Mouse (Mus musculus) heart, postnatal 0 days (tissue): ENCODE measurements around the gene Zswim3. TPM values are rescaled to one million over a fixed set of nuclear protein-coding genes. Genes with fewer than 3 reads are reported as not detected.

Source experiments
- ATAC-seq: fragments of 200-750 bp; cut with Nextera tagmentation; 2 replicates; pipeline ENCODE4 v1.8.0; 2017; ENCODE audit warnings: low read depth, moderate number of reproducible peaks, moderate library complexity; ENCODE audit not compliant: insufficient read depth
- DNase-seq: peaks from one replicate; pipeline ENCODE4 v3.0.0-alpha.2; 2016; ENCODE audit warnings: low spot score
- H3K27ac ChIP-seq: fragments of 300-500 bp; sonication (generic); 2 replicates; pipeline ENCODE4 v1.5.1; 2014; ENCODE audit warnings: low read depth, mild to moderate bottlenecking
- H3K27me3 ChIP-seq: fragments of 300-500 bp; sonication (generic); 2 replicates; pipeline ENCODE4 v1.6.1; 2014; ENCODE audit warnings: low read length, mixed read lengths; ENCODE audit not compliant: control insufficient read depth, insufficient read depth
- H3K36me3 ChIP-seq: fragments of 300-500 bp; sonication (generic); replicated peaks from 2 replicates; pipeline ENCODE4 v1.6.1; 2014; ENCODE audit warnings: low read length, mixed read lengths; ENCODE audit not compliant: control insufficient read depth, insufficient read depth
- H3K4me1 ChIP-seq: fragments of 300-500 bp; sonication (generic); 2 replicates; pipeline ENCODE4 v1.6.1; 2014; ENCODE audit warnings: antibody characterized with exemption; ENCODE audit not compliant: control insufficient read depth, insufficient read depth
- H3K4me2 ChIP-seq: fragments of 300-500 bp; sonication (generic); 2 replicates; pipeline ENCODE4 v1.6.1; 2014; ENCODE audit warnings: low read depth, mild to moderate bottlenecking, low read length, moderate library complexity
- H3K4me3 ChIP-seq: fragments of 300-500 bp; sonication (generic); 2 replicates; pipeline ENCODE4 v1.5.1; 2014; ENCODE audit warnings: low read depth, low read length
- H3K9ac ChIP-seq: fragments of 300-500 bp; sonication (generic); replicated peaks from 2 replicates; pipeline ENCODE4 v1.6.1; 2014; ENCODE audit warnings: low read depth, low read length, mixed read lengths
- H3K9me3 ChIP-seq: fragments of 300-500 bp; sonication (generic); replicated peaks from 2 replicates; pipeline ENCODE4 v1.6.1; 2016; ENCODE audit warnings: low read length; ENCODE audit not compliant: control insufficient read depth
- CTCF ChIP-seq: IDR thresholded peaks from 2 replicates; pipeline ENCODE4 v1.5.1; 2016; ENCODE audit warnings: antibody characterized with exemption, control low read depth, low read depth
- EP300 ChIP-seq: IDR thresholded peaks from 2 replicates; pipeline ENCODE4 v1.6.1; 2016; ENCODE audit warnings: antibody characterized with exemption, low read depth
- WGBS: fragments of 180-500 bp; shearing (Covaris S2); extraction: QIAGEN DNeasy Blood & Tissue Kit; methylation state at CpG from one replicate; pipeline ENCODE4 v1.1.7; 2014; 5-methylcytosine and 5-hydroxymethylcytosine counted together
- polyA plus RNA-seq: library from polyadenylated mRNA; unstranded; fragments of >200 nt; fragmentation: Nextera tagmentation; extraction: Ambion mirVana; gene quantifications from 2 replicates; pipeline ENCODE4 v1.2.1, GENCODE M21; 2015
- total RNA-seq: library from RNA; depleted of rRNA; stranded (reverse); fragments of >200 nt; gene quantifications from 2 replicates; pipeline ENCODE4 v1.2.3, GENCODE M21; 2014; ENCODE audit warnings: low replicate concordance

Gene Zswim3
- total and polyA plus RNA-seq, 2 experiments from 2014 or later: 2.8 to 3.4 TPM

GRCm38 (mm10) chr2:164761971-164762370 is 42.9 kb upstream of the Zswim3 start:
- Histone ChIP-seq H3K36me3 (peaks cover 88% of the 10 kb centered on the region), H3K9me3 (no peaks in the 10 kb centered on the region), H3K4me2 (no peak overlapping the region), H3K27me3 (no peaks in the 10 kb centered on the region), H3K4me1 (0 out of 2 replicates have a peak, but pooled peaks cover 4% of the 10 kb centered on the region), H3K9ac (no peak overlapping the region), H3K4me3 (no peak overlapping the region), H3K27ac (0 out of 2 replicates have a peak overlapping the region, but pooled peaks have one; percentile 18)
- ATAC-seq (no peak), DNase-seq (no peak)
- TF ChIP-seq EP300 (peak; percentile 5; the same call in 1 of the 2 replicates), CTCF (no peak)
- 93% methylated on average over 4 of the region's 4 CpGs for WGBS

GRCm38 (mm10) chr2:164762593-164762992 is 42.3 kb upstream of the Zswim3 start:
- Histone ChIP-seq H3K36me3 (peaks cover 87% of the 10 kb centered on the region), H3K4me2 (no peak overlapping the region), H3K27me3 (no peaks in the 10 kb centered on the region), H3K9ac (no peak overlapping the region), H3K27ac (no peak overlapping the region), H3K4me1 (0 out of 2 replicates have a peak, but pooled peaks cover 4% of the 10 kb centered on the region), H3K9me3 (no peaks in the 10 kb centered on the region), H3K4me3 (no peak overlapping the region)
- TF ChIP-seq CTCF: no peak
- TF ChIP-seq EP300: no peak
- DNase-seq (no peak), ATAC-seq (no peak)
- 82% methylated on average over 7 of the region's 7 CpGs for WGBS

GRCm38 (mm10) chr2:164765841-164766240 is 39.1 kb upstream of the Zswim3 start:
- TF ChIP-seq EP300 (no peak), CTCF (no peak)
- WGBS: 44% methylated on average over 3 of the region's 3 CpGs
- ATAC-seq (no peak), DNase-seq (no peak)
- no peak overlapping the region for H3K9ac ChIP-seq
- H3K9me3 ChIP-seq: no peaks in the 10 kb centered on the region
- H3K4me3 ChIP-seq: no peak overlapping the region
- H3K36me3 ChIP-seq: peaks cover 64% of the 10 kb centered on the region
- 0 out of 2 replicates have a peak, but pooled peaks cover 10% of the 10 kb centered on the region for H3K4me1 ChIP-seq
- H3K27ac ChIP-seq: peak overlapping the region; percentile 36; the same call in 1 of the 2 replicates
- no peak overlapping the region for H3K4me2 ChIP-seq
- H3K27me3 ChIP-seq: no peaks in the 10 kb centered on the region

GRCm38 (mm10) chr2:164767812-164768540 is 36.9 kb upstream of the Zswim3 start:
- Histone ChIP-seq H3K4me1 (peaks cover 20% of the 10 kb centered on the region; the same call in 1 of the 2 replicates), H3K9me3 (no peaks in the 10 kb centered on the region), H3K4me3 (no peak overlapping the region), H3K36me3 (peaks cover 50% of the 10 kb centered on the region), H3K27me3 (no peaks in the 10 kb centered on the region), H3K4me2 (no peak overlapping the region), H3K9ac (no peak overlapping the region), H3K27ac (peak overlapping the region; percentile 74)
- 82% methylated on average over 15 of the region's 15 CpGs for WGBS
- TF ChIP-seq EP300: no peak
- no peak for TF ChIP-seq CTCF
- DNase-seq: no peak
- no peak for ATAC-seq

GRCm38 (mm10) chr2:164769258-164770037 is 35.5 kb upstream of the Zswim3 start, which contains the start of gene Ube2c:
Ube2c (plus strand) TSS chr2:164769898.
- Histone ChIP-seq H3K4me1 (peaks cover 20% of the 10 kb centered on the region; the same call in 1 of the 2 replicates), H3K4me3 (peak within 1 kb of the TSS; percentile 68), H3K9ac (peak within 1 kb of the TSS; percentile 58), H3K36me3 (peaks cover 41% of the 10 kb centered on the region), H3K4me2 (peak within 1 kb of the TSS; percentile 86), H3K27me3 (no peaks in the 10 kb centered on the region), H3K27ac (peak within 1 kb of the TSS; percentile 75), H3K9me3 (no peaks in the 10 kb centered on the region)
- WGBS: 1% methylated on average over 53 of the region's 53 CpGs
- peak; percentile 92 for TF ChIP-seq EP300
- peak; percentile 41 for TF ChIP-seq CTCF
- DNase-seq (peak; percentile 98), ATAC-seq (peak; percentile 98)
